Comparison of ENCODE assay signal across 21 mouse cellular contexts in the genomic region with DNA sequence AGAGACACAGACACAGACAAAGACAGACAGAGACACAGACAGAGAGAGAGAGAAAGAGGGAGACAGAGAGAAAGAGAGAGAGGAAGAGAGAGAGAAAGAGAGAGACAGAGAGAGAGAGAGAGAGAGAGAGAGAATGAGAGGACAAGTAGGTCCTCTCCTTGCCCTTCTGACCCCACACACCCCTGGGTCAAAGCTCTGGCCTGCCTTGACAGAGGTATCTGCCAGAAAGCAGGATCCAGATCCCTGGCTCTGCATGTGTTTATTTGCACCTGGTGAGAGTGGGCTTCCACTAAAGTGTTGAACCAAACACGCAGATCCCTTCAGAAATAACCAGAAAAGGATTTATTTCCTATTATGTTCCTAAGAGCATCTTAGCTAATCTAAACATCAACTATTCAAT.
A peak's percentile ranks its signal among the peaks of the same experiment; 100 is the strongest.
DNase-seq lines count a peak whose midpoint lies in the region; ATAC-seq lines count a peak whose summit lies in the region.
"Had no signal": no experiment of that assay in that cellular context is flagged by ENCODE, and none has a peak within 500 bp of the region (broad histone marks: within the 10 kb centered on the region; RNA-seq: fewer than 3 reads in every experiment).

No protein-coding gene starts in this region.

- H3K4me3 ChIP-seq in heart, embryonic 10.5 days: no peak overlapping the region
- H3K4me3 ChIP-seq in heart, embryonic 11.5 days (ENCODE audit: low read depth, low read length): no peak overlapping the region
- H3K4me3 ChIP-seq in heart, embryonic 15.5 days: no peak overlapping the region
- H3K4me3 ChIP-seq in embryonic facial prominence, embryonic 10.5 days: no peak overlapping the region
- H3K4me3 ChIP-seq: embryonic facial prominence, embryonic 13.5 days; forebrain, embryonic 12.5 days; intestine, embryonic 15.5 days had no signal

- no peak for DNase-seq in heart, embryonic 10.5 days (ENCODE audit: low spot score)
- no peak for DNase-seq in heart, postnatal 10 days
- DNase-seq in embryo, embryonic 10.5 days (ENCODE audit: low spot score): peak; percentile 34
- peak; percentile 23 for DNase-seq in embryonic facial prominence, embryonic 10.5 days (ENCODE audit: low spot score)
- no peak for DNase-seq in thymus, postnatal 36 days
- DNase-seq: adrenal gland, postnatal 14 days; cerebellum, adult 11-12 months; cerebellum, adult 9-10 months; cerebellum, postnatal 25 days; gastrocnemius, postnatal 10 days; kidney, adult 18-20 months had no signal

- no peak for ATAC-seq in heart, embryonic 11.5 days (replicated peaks; ENCODE audit: insufficient number of reproducible peaks, low FRiP score, low TSS enrichment)
- no peak for ATAC-seq in heart, embryonic 15.5 days (replicated peaks; ENCODE audit: insufficient number of reproducible peaks, insufficient read depth, low FRiP score, low read depth)
- ATAC-seq: activated CD4-positive, CD25-positive, alpha-beta regulatory T cell, adult 4 months; forebrain, embryonic 16.5 days; intestine, embryonic 15.5 days; Patski had no signal

- WGBS in heart, embryonic 10.5 days: 19% methylated on average over 1 of the region's 1 CpGs
- 37% methylated on average over 1 of the region's 1 CpGs for WGBS in heart, embryonic 11.5 days (ENCODE audit: insufficient replicate concordance)
- 40% methylated on average over 1 of the region's 1 CpGs for WGBS in heart, embryonic 15.5 days
- 26% methylated on average over 1 of the region's 1 CpGs for WGBS in embryonic facial prominence, embryonic 10.5 days

- H3K4me1 ChIP-seq in heart, embryonic 10.5 days: peaks cover 34% of the 10 kb centered on the region
- H3K4me1 ChIP-seq in heart, embryonic 11.5 days (ENCODE audit: control insufficient read depth, insufficient read depth, low read length): peaks cover 18% of the 10 kb centered on the region; the same call in 1 of the 2 replicates
- H3K4me1 ChIP-seq in heart, embryonic 15.5 days (replicated peaks): peaks cover 6% of the 10 kb centered on the region
- peaks cover 60% of the 10 kb centered on the region for H3K4me1 ChIP-seq in embryonic facial prominence, embryonic 10.5 days

- no peaks in the 10 kb centered on the region for H3K36me3 ChIP-seq in heart, embryonic 10.5 days
- H3K36me3 ChIP-seq in heart, embryonic 11.5 days (ENCODE audit: control insufficient read depth, insufficient read depth, low read length): no peaks in the 10 kb centered on the region
- H3K36me3 ChIP-seq in heart, embryonic 15.5 days: no peaks in the 10 kb centered on the region
- H3K36me3 ChIP-seq in embryonic facial prominence, embryonic 10.5 days (replicated peaks): no peaks in the 10 kb centered on the region
- H3K36me3 ChIP-seq: embryonic facial prominence, embryonic 13.5 days; forebrain, embryonic 12.5 days; intestine, embryonic 15.5 days had no signal

- peak overlapping the region; percentile 38; the same call in 1 of the 2 replicates for H3K27ac ChIP-seq in heart, embryonic 10.5 days
- no peak overlapping the region for H3K27ac ChIP-seq in heart, embryonic 11.5 days (ENCODE audit: low read depth, low read length)
- peak overlapping the region; percentile 67 for H3K27ac ChIP-seq in heart, embryonic 15.5 days
- H3K27ac ChIP-seq in embryonic facial prominence, embryonic 10.5 days (replicated peaks): peak overlapping the region; percentile 66
- H3K27ac ChIP-seq: embryonic facial prominence, embryonic 13.5 days; forebrain, embryonic 12.5 days; hindbrain, embryonic 14.5 days; intestine, embryonic 15.5 days had no signal

- intact Hi-C loops in heart, postnatal 10 days (cut with DNase I): loop anchor here (10.0 kb wide), 1 partner anchor 397 kb away; the partner anchor contains the start of gene Dlx6

- H3K4me2 ChIP-seq in heart, embryonic 11.5 days: no peak overlapping the region
- no peak overlapping the region for H3K4me2 ChIP-seq in heart, embryonic 15.5 days
- H3K4me2 ChIP-seq: embryonic facial prominence, embryonic 13.5 days; forebrain, embryonic 12.5 days; hindbrain, embryonic 14.5 days; intestine, embryonic 15.5 days had no signal

- no peaks in the 10 kb centered on the region for H3K9me3 ChIP-seq in heart, embryonic 10.5 days
- no peaks in the 10 kb centered on the region for H3K9me3 ChIP-seq in heart, embryonic 11.5 days (replicated peaks; ENCODE audit: control insufficient read depth, low read length)
- no peaks in the 10 kb centered on the region for H3K9me3 ChIP-seq in heart, embryonic 15.5 days (replicated peaks)
- no peaks in the 10 kb centered on the region for H3K9me3 ChIP-seq in embryonic facial prominence, embryonic 10.5 days
- H3K9me3 ChIP-seq: embryonic facial prominence, embryonic 13.5 days; forebrain, embryonic 12.5 days; intestine, embryonic 15.5 days had no signal

- H3K9ac ChIP-seq in heart, embryonic 11.5 days (ENCODE audit: low read depth, low read length): no peak overlapping the region
- H3K9ac ChIP-seq in heart, embryonic 15.5 days: no peak overlapping the region
- H3K9ac ChIP-seq: embryonic facial prominence, embryonic 13.5 days; forebrain, embryonic 12.5 days; hindbrain, embryonic 14.5 days; intestine, embryonic 15.5 days had no signal

- H3K27me3 ChIP-seq in heart, embryonic 10.5 days (ENCODE audit: insufficient read depth, poor library complexity, severe bottlenecking): no peaks in the 10 kb centered on the region
- H3K27me3 ChIP-seq in heart, embryonic 11.5 days (ENCODE audit: control insufficient read depth, insufficient read depth, low read length): no peaks in the 10 kb centered on the region
- H3K27me3 ChIP-seq in heart, embryonic 15.5 days: no peaks in the 10 kb centered on the region
- H3K27me3 ChIP-seq in embryonic facial prominence, embryonic 10.5 days (replicated peaks; ENCODE audit: low read depth, poor library complexity, severe bottlenecking): 0 out of 2 replicates have a peak, but pooled peaks cover 3% of the 10 kb centered on the region
- H3K27me3 ChIP-seq: CH12.LX; forebrain, embryonic 12.5 days; intestine, embryonic 15.5 days; Patski had no signal

Comparison
In these comparisons a context has a peak if more than half of its experiments do, and no peak if none do; other contexts are left out.
1. DNase-seq: peak in embryo, embryonic 10.5 days (single experiment) and embryonic facial prominence, embryonic 10.5 days (single experiment); none in heart, embryonic 10.5 days (single experiment), heart, postnatal 10 days (0 of 2) and thymus, postnatal 36 days (0 of 2).